Mouse (Mus musculus) cerebellum, adult (tissue): ENCODE measurements at regions not wholly inside any gene's neighbourhood (a gene's known extent, or its start where the extent isn't known, plus 50 kb on each side); places are given as distances from the start of the nearest gene placed in this dataset.

Source experiments
- ATAC-seq: cut with Nextera tagmentation; 2 replicates; pipeline ENCODE4 v1.9.2; 2017; ENCODE audit warnings: mild to moderate bottlenecking, moderate library complexity, mixed read lengths; ENCODE audit not compliant: insufficient number of reproducible peaks, low FRiP score, low TSS enrichment

DNA sequence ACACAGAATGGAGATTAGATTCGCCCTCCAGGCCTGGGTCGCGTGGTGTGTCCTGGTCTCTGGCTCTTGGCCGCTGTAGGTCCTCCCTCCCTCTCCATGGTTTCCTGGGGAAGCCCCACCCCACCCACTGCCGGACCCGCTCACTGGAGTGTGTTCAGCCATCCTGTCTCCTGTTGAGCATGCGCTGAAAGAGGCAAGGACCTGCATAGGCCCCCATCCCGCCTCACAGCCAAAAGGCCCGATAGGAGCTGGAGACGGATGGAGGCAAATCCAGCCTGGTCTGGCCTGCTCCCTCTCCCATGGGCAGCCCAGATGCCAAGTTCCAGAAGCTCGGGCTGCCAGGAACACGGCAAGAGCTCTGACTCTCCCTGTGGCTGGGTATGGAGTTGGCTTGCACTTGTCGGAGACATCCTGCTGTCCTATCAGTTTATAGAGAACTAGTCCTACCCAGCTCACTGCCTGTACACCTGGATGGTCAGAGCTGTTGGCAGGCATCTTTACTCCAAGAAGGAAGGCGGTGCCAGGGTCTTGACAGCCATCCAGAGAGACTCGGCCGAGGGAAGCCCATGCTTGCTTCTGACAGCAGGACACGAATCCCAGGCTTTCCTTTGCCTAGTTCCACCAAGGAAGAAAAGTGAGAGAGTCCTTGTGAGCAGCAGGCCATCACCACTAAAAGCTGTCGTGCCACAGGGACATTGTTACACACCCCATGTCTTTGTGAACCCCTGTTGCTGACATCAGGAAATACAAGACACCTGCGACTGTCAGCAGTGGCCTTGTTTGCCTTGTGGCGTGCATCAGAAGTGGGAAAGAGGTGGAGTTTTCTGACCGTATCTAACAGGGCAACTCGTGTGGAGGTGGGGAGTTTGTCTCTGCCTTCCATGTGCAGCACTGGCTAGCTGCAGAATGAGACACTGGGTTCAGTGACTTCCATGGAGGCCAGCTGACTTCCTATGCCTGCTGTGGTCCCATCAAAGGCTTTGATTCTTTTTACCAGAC is 228.9 kb upstream of the Prok2 start:
- no peak for ATAC-seq

DNA sequence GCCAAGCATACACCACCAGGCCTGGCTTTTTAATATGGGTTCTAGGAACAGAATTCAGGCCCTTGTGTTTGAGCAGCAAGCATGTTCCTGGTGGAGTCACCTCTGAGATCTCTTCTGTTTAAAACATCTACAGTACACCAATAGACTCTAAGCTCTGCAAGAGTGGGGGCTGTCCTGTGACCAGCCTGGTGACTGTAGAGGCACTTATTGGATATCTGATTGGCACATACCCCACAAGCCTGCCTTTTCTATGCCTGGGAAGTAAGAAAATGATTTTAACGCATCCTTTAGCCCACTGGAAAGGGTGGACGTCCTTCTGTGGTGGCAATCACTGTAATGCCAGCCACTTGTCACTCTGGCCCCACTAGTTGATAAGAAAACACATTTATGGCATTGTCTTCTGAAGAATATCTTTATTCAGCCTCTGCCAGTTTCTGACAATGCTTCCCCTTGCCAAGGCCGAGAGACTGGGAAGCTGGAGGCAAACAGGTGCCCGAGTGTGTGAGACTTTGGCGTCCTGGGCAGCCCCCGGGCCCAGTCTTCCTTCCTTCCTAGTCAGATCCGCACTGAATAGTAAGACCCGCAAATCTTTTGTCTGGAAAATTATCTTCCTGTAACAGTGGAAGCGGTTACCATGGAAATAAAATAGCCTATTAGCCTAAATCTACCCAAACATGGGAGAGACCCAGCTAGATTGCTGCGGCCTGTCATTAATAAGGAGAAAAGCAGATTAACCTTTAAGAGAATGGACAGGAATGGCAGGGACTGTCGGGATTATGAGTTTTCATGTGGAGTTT is 228.0 kb upstream of the Prok2 start:
- ATAC-seq: no peak

DNA sequence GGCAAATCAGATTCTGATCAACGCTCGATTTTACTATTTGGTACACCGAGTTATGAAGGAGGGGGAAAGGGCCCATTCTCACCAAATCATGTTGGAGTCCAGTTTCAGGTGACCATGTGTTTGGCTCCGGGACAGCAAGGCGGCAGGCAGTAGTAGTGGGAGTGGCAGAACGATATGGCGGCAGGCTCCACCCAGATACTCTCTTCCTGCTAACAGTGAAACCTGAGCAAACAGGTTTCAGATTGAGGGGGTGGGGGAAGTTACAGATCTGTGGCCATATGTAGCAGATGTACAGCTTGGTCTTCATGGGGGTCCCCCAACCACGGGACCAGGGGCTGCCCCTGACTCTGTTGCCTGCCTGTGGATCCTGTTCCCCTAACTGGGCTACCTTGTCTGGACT is 224.6 kb upstream of the Prok2 start:
- ATAC-seq: no peak

DNA sequence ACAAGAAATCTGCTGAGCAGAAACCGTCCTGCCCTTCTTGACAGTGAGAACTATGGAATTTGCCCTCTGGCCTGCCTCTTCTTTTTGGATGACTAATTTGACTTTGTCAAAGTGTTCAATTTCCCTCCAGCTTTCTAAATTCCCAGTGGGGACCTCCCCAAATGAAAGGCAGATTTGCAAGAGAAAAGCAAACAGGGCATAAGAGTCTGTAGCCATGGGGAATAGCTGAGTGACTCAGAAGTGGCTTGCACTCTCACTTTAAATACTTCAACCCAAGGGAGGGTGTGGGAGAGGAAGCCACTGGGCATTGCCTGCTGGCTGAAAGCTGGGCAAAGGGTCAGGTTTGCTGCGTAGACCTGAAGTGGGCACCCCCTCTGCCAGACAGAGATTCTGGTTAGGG is 220.7 kb upstream of the Prok2 start:
- ATAC-seq: no peak

DNA sequence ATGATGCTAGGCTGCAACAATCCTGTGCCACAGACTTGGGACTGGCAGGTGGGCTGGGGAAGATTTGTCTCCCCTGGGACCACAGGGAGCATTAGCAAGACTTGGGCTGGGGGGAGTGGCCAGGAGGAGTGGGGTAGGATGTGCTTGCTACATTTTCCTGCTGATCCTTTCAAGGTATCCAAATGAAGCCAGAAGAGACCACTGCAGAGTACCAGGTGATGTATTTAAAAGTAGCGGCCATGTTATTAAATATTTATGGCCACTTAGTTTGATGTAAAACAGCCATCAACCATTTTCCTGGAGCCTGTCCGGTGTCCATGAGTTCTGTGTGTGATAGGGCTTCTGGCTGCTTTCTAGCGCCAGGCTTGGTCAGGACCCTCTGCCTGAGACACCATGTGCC is 220.3 kb upstream of the Prok2 start:
- no peak for ATAC-seq

DNA sequence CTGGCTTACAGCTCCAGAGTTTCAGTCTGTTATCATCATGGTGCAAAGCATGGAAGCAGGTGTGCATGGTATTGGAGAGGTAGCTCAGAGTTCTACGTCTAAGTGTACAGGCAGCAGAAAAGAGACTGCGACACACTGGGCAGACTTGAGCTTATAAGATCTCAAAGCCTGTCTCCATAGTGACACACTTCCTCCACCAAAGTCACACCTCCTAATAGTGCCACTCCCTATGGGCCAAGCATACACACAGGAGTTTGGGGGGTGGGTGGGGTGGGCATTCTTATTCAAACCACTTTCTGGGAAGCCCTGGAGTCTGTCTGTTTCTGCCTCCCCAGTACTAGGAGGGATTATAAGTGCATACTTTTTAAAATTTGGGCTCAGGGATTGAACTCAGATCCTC is 219.5 kb upstream of the Prok2 start:
- no peak for ATAC-seq

DNA sequence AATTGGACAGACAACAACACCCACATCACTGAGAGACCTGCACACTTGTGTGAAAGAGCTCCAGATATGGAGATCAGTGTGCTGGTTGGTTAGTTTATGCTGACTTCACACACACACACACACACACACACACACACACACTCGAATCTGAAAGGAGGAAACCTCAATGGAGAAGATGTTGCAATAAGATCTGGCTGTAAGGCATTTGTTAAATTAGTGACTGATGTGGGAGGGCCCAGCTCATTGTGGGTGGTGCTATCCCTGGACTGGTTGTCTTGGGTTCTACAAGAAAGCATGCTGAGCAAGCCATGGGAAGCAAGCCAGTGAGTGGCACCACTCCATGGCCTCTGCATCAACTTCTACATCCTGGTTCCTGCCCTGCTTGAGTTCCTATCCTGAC is 216.8 kb upstream of the Prok2 start:
- ATAC-seq: no peak

DNA sequence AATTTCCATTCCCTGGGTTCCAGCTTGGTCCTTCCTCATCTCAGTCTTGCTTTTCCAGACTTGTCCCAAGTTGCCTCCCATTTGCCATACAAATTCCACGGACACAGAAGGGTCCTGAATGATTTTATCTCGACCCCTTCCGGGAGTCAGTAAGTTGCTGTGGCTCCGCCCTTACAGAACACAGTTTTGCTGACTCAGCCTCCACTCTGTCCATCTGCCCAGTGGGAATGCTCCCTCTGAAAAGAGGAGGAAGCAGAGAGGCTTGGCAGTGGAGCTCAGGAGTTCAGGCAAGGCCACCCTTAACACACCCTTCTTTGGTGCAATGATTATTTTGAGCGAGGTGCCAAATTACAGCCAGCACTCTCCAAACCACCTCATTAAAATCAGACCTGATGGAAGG is 213.9 kb upstream of the Prok2 start:
- no peak for ATAC-seq

DNA sequence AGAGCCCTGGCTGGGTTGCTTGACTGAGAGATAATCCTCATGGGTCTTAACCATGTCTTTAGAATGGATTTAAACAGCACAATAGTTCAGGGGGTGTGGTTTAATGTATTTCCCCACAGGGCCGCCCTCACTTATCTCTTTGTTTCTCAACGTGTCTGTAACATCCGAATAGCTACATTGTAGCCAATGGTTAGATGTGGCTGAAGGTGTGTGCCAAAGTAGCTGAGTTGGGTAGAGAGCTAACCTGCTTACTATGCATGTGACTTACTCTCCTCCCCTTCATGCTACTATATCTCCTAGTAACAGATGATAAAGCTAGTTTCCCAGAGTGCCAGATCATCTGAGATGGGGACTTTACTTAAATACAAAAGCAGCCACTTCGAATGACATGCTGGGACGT is 213.2 kb upstream of the Prok2 start:
- ATAC-seq: no peak

DNA sequence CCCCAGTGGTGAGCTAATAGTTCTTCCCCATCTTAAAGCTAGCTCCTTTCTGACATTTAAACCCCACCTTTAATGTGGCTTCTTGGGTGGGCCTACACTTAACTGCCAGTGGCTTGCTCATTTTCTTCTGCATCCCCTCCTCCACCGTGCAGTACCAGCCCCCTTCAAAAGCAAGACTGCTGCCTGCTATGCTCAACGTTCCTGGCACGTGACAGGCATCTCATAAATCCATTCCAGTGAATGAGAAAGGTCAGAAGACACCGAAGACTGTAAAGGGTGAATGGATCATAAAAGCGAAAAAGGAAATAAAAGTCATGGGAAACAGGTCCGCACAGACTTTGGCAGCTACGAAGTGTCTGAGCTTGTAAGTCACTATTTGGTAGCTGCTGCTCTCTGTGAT is 212.8 kb upstream of the Prok2 start:
- no peak for ATAC-seq

DNA sequence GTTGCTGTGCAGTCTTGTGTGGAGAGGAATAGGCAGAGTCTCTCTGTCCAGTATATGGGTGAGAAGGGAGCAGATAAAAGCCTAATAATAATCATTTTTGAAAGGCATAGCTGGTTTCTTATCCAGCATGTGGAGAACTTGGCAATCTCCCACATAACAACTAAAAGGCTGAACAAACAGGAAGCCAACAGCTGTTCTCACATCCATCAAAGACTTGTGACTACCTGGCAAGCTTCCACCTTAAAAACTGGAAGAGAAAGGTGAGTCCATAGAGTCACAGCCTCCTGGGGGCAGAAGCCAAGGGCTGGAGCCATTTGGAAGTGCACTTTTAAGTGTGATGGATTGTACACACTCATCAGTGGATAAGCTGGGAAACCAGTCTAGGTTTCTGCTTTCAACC is 210.5 kb upstream of the Prok2 start:
- no peak for ATAC-seq

DNA sequence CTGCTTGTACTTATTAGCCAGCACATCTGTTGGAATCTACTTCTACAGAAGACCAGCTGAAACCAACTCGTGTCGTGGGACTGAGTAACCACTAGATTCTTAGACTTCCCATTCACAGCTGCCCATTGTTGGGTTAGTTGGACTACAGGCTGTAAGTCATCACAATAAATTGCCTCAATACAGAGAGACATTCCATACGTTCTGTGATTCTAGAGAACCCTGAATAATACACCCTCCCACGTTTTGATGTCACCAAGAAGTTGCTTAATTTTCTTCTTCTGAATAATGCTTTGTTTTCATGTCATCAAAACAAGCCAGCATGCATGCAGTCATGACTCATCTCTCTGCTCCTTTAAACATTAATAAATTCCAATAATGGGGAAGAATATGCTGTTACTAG is 209.2 kb upstream of the Prok2 start:
- ATAC-seq: no peak

DNA sequence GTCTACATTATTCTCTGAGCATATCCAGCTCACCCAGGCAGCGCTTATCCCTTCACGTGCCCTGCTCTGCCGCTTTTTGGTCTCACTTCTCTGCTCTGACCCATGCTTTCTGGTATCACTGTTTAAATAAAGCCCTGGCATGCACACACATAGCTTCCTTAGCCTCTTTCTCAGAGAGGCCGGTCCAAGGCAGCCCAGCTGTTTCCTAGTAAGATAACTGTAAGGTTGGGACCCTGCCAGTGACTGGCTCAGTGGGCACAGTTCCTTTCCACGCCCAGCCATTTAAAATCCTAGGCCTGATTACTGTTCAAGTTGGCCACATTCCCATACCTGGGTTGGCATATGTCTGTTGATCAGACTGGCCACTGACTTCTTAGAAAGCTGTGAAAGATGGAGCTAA is 208.2 kb upstream of the Prok2 start:
- ATAC-seq: no peak

DNA sequence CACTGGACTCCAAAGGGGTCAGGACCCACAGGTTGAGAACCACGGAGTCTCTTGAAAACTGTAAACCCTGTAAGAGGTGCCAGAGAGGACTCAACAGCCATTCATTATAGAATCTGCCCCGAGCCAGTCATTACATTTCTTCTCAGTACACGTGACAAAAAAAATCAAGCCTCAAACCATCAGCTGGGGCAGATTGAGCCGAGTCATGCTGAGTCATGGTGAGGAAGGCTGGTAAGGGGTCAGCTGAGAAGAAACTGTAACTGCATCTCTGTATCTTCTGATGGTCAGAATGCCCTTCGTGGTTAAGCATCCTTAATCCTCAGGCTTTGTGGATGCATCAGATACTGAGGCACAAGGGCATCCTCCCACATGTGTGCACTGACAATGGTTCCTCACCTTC is 207.2 kb upstream of the Prok2 start:
- ATAC-seq: no peak

DNA sequence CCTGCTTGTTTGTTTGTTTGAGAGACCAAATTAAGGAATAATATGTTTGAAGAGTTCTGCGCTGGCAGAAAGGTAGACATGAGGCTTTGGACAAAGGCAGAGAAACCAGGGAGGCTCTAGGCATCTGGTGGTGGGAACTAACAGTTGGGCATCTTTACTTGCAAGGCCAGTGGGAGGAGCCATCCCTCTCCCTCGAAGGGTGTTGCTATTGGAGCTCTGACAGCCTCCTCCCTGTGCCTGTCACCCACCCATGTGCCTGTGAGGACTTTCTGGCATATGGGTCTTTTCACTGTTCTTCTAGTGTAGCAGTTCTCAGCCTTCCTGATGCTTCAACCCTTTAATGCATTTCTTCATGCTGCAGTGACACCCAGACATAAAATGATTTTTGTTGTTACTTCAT is 206.7 kb upstream of the Prok2 start:
- ATAC-seq: no peak

DNA sequence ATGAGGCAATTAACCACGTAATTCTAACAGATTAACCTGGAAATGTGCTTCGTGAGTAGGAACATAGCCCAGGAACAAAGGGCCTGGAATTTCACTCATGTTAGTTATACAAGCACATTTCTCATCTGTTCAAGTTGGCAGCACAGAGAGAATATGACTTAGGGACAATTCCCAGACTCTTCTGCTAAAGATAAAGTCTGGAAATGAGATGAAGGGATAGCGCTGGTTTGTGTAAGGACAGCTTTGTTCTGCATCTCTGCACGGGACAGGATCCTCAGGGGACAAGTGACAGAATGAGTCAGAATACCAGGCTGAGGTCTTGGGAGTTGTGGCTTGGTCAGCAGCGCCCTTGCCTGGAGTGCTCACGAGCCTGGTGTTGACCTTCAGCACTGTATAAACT is 206.2 kb upstream of the Prok2 start:
- no peak for ATAC-seq

DNA sequence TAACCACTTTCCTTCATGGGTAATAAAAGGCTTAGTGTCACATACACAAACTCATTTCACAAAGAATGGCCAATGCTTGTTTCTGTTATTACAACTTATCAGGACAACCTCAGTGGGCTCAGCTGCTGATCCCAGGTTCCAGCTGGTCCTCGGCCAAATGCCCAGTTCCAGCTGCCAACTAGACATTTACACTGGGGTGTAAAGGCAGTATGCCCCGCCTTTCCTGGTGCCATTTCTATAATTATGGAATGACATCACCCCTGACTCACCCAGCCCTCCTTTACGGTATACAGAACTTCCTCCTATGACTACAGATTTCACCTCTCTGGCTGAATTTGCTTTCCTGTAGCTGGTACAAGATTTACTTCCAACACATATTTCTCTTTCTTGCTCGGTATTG is 205.4 kb upstream of the Prok2 start:
- no peak for ATAC-seq

DNA sequence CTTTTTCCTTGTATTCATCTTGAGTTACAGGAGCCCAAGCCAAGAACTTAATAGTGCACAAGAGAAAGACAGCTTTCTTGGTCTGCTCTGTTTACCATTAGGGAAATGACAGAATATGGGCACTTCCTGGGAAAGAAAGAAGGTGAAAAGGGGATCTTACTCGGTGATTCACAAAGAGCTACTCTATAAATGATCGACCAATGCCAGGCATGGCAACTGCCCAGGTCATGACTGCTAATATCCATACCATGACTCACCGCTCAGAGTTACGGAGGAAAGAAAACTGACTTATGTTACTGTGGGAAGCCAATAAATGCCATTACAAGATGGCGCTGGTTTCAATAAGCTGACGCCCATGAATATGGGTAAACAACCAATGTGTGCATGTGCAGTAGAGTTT is 204.1 kb upstream of the Prok2 start:
- ATAC-seq: no peak

DNA sequence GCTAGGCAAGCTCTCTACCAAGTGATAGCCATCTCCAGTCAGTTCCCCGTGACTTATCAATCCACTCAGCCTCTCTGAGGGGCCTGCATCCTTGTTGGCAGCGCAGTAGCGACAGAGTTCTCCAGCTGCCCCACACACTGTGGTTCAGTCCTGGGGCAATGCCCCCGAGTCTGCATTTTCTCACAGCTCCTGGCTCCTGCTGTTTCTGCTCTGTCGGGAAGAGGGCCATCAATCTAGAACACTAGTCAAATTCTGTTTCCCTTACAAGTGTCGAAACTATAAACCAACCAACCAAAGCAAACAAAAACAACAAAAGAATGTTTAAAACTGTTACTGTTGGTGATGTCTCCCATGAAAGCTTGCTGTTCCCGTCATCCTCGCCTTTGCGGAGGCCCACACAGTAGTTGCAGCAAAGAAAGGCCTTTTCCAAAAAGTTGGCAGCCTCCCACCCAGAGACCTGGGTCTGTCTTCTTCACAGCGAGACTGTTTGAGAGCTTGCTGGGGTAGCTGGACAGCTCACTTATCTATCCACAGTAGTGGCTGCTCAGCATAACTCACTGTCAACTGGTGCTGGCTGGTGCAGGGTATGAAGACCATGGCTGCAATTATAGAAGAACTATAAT is 201.9 kb upstream of the Prok2 start:
- ATAC-seq: no peak

DNA sequence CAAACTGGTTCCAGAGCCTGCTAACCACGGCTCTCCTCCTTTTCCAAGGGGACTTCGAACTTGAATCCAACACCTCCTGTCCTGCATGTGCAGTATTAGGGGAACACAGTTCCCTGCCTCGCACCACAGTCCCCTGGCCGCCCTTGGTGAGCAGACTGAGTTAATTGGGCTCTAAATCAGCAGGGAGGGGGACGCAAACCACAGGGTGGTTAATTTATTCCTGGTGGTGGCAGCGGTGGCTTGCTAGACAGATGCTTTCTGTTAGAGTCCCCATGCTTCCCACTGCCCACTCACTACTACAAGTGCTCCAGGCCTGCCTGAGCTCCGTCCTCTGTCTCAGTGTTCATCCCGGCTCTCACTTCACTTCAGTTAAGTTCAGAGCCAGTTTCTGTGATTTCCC is 198.0 kb upstream of the Prok2 start:
- no peak for ATAC-seq

DNA sequence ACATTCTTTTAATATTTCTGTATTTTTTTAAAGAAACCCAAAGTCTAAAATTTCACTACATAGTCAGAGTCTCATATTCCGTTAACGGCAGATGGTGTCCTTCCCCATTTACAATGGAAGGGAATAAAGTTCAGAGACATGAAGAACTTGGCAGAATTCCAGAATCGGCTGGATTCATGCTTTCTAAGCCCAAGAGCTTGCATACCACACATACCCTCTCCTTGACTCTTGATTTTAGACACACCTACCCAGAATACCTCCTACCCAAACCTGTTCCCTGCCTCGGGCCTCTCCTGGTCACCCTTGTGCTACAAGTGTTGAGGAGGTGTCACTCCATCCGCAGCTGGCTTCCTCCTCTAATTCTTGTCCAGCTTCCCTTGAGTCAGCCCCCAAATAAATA is 195.8 kb upstream of the Prok2 start:
- no peak for ATAC-seq
